Mouse (Mus musculus): ENCODE results near the gene Dnase2b. TPM values are rescaled to one million over a fixed set of nuclear protein-coding genes. Genes with fewer than 3 reads are reported as not detected.

Gene Dnase2b
- polyA plus RNA-seq, 1 experiment from 2014 or later = not detected

DNA sequence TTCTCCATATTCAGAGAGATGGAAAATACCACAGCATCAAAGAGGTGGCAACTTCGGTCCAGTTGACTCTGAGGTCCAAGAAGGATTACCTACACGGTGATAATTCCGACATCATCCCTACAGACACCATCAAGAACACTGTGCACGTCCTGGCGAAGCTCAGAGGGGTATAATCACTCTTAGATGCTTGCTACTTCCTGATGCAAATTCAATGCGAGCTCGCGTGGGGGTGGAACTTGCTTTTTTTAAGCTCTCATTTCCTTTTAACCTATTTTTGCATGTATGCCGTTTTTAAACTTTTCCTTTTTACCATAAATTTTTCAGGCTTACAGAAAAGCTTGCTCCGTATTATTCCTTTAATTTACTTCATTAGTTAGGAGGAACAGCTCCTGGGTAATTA, 5.1 kb downstream of the Dnase2b start:
- ATAC-seq (ENCODE audit: low FRiP score) = no peak
- Histone ChIP-seq H3K9ac (no peak overlapping the region), H3K27me3 (no peaks in the 10 kb centered on the region), H3K36me3 (no peaks in the 10 kb centered on the region), H3K27ac (no peak overlapping the region), H3K9me3 (replicated peaks) (no peaks in the 10 kb centered on the region), H3K4me2 (replicated peaks) (no peak overlapping the region), H3K4me3 (no peak overlapping the region), H3K4me1 (peaks cover 6% of the 10 kb centered on the region; the same call in 1 of the 2 replicates)
- WGBS = 88% methylated on average over 10 of the region's 10 CpGs

DNA sequence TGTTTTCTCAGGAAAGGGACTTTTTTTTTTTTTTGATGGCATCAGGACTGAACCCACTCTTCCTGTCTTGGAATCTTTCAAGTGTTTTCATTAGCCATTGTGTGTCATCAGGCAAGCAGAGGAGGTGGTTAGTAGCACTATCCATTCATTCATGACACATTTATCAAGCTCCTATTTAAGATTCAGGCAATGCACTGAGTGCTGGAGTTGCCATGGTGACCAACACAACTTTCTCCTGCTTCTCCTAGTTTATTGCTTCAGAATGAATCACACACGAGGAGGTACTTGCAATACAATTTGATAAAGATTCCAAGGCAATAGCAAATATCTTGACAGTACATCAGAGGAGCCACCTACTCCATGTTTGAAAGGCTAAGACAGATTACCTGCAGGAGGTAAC, 8.0 kb downstream of the Dnase2b start:
- no peak overlapping the region for H3K4me2 ChIP-seq (replicated peaks)
- no peaks in the 10 kb centered on the region for H3K9me3 ChIP-seq (replicated peaks)
- ATAC-seq (ENCODE audit: low FRiP score) = no peak
- 35% methylated on average over 1 of the region's 1 CpGs for WGBS
- no peak overlapping the region for H3K9ac ChIP-seq
- H3K27me3 ChIP-seq = no peaks in the 10 kb centered on the region
- no peaks in the 10 kb centered on the region for H3K36me3 ChIP-seq
- no peak overlapping the region for H3K4me3 ChIP-seq
- no peak overlapping the region for H3K27ac ChIP-seq
- peaks cover 6% of the 10 kb centered on the region; the same call in 1 of the 2 replicates for H3K4me1 ChIP-seq

DNA sequence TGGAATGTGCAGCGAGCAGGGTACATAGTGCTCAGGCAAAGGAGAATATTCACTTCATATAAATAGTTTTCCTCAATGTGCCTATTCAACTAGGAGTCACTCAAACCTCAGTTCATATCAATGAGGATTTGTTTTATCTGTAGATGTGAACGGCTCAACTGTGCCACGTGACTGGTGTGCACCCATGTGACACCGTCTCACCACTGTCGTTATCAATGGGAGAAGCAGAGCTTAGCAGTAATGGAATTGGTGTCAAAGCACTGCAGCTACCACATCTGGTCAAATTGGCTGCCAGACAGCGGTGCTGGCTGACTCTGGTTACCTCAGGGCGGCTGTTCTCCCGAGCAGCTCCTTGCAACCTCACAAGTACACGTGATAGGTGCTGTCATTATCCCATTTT, 10.7 kb downstream of the Dnase2b start:
- Histone ChIP-seq H3K9me3 (replicated peaks) (no peaks in the 10 kb centered on the region), H3K27ac (no peak overlapping the region), H3K4me1 (peaks cover 6% of the 10 kb centered on the region; the same call in 1 of the 2 replicates), H3K27me3 (no peaks in the 10 kb centered on the region), H3K4me3 (no peak overlapping the region), H3K4me2 (replicated peaks) (no peak overlapping the region), H3K9ac (no peak overlapping the region), H3K36me3 (no peaks in the 10 kb centered on the region)
- 87% methylated on average over 9 of the region's 9 CpGs for WGBS
- no peak for ATAC-seq (ENCODE audit: low FRiP score)

GRCm38 (mm10) chr3:146602531-146602930, 12.9 kb downstream of the Dnase2b start:
- peaks cover 3% of the 10 kb centered on the region; the same call in 1 of the 2 replicates for H3K4me1 ChIP-seq

GRCm38 (mm10) chr3:146601205-146601604, 14.2 kb downstream of the Dnase2b start:
- Histone ChIP-seq H3K9ac (no peak overlapping the region), H3K4me2 (replicated peaks) (no peak overlapping the region), H3K9me3 (replicated peaks) (no peaks in the 10 kb centered on the region), H3K27ac (no peak overlapping the region), H3K4me3 (no peak overlapping the region), H3K4me1 (no peaks in the 10 kb centered on the region), H3K27me3 (no peaks in the 10 kb centered on the region), H3K36me3 (no peaks in the 10 kb centered on the region)
- WGBS = 91% methylated on average over 2 of the region's 2 CpGs
- ATAC-seq (ENCODE audit: low FRiP score) = no peak

More at GRCm38 (mm10) chr3:146602531-146602930, 12.9 kb downstream of the Dnase2b start:
- Histone ChIP-seq H3K36me3 (no peaks in the 10 kb centered on the region), H3K27ac (no peak overlapping the region), H3K4me3 (no peak overlapping the region), H3K9me3 (replicated peaks) (no peaks in the 10 kb centered on the region), H3K4me2 (replicated peaks) (no peak overlapping the region), H3K9ac (no peak overlapping the region), H3K27me3 (no peaks in the 10 kb centered on the region)
- WGBS = 96% methylated on average over 3 of the region's 3 CpGs
- ATAC-seq (ENCODE audit: low FRiP score) = no peak

DNA sequence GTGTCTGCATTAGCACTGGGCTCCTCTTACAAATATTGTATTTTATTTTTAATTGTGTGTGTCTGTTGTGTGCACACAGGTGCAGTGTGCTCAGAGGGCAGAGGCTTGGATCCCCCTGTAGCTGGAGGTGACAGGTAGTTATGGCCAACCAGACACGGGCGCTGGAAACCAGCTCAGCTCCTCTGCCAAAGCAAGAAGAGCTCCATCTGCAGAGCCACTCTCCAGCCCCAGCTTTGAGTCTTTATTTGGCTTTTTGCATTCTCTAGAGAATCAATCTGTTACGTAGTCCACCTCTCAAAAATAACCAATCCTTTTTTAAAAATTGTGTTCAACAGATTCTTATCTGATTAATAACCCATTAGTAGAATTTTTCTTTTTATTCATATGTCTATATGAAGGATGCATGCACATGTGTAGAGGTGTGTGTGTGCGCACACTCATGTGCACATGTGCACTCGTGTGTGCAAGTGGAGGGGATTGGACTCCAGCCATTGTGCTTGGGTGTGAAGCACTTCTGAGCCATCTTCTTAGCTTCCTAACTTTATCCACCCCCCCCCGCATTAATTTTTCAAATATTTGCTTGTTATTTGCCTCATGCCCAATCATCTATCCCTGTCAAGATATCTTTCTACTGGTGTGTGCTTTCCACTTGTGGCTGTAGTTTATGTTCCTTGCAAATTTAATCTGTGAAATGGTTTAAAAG, 16.0 kb downstream of the Dnase2b start:
- Histone ChIP-seq H3K4me2 (replicated peaks) (no peak overlapping the region), H3K27ac (no peak overlapping the region), H3K9me3 (replicated peaks) (no peaks in the 10 kb centered on the region), H3K9ac (no peak overlapping the region), H3K4me1 (no peaks in the 10 kb centered on the region), H3K27me3 (no peaks in the 10 kb centered on the region), H3K4me3 (no peak overlapping the region), H3K36me3 (no peaks in the 10 kb centered on the region)
- 84% methylated on average over 6 of the region's 6 CpGs for WGBS
- ATAC-seq (ENCODE audit: low FRiP score) = no peak

GRCm38 (mm10) chr3:146598411-146598810, 17.0 kb downstream of the Dnase2b start:
- no peaks in the 10 kb centered on the region for H3K4me1 ChIP-seq
- 87% methylated on average over 6 of the region's 6 CpGs for WGBS
- H3K4me3 ChIP-seq = no peak overlapping the region
- no peak overlapping the region for H3K9ac ChIP-seq
- no peak overlapping the region for H3K4me2 ChIP-seq (replicated peaks)
- no peak overlapping the region for H3K27ac ChIP-seq
- H3K27me3 ChIP-seq = no peaks in the 10 kb centered on the region
- H3K36me3 ChIP-seq = no peaks in the 10 kb centered on the region
- H3K9me3 ChIP-seq (replicated peaks) = no peaks in the 10 kb centered on the region
- no peak for ATAC-seq (ENCODE audit: low FRiP score)

DNA sequence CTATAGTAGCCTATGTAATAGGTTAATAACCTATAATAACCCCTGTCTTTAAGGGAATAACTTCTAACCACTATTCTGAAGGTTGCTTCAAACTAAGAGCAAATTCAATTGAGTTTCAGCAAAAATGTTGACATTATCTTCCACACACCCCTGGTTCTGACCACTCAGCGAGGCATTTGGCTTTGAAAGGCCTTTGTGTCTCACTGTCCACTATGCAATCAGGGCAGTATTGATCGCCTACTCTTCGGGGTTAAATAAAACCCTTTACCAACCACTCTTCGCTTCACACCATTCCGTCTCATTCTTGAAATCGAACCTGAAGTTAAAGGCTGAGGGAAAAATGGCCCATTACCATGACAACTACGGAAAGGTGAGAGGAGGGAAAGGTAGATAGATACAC, 18.5 kb downstream of the Dnase2b start:
- H3K27ac ChIP-seq = no peak overlapping the region
- no peak overlapping the region for H3K4me2 ChIP-seq (replicated peaks)
- no peak overlapping the region for H3K4me3 ChIP-seq
- no peaks in the 10 kb centered on the region for H3K27me3 ChIP-seq
- no peaks in the 10 kb centered on the region for H3K36me3 ChIP-seq
- H3K9ac ChIP-seq = no peak overlapping the region
- H3K4me1 ChIP-seq = no peaks in the 10 kb centered on the region
- 88% methylated on average over 7 of the region's 7 CpGs for WGBS
- no peaks in the 10 kb centered on the region for H3K9me3 ChIP-seq (replicated peaks)
- ATAC-seq (ENCODE audit: low FRiP score) = no peak

- Histone ChIP-seq H3K9me3 (replicated peaks) (no peaks in the 10 kb centered on the region), H3K9ac (no peak overlapping the region), H3K4me2 (replicated peaks) (no peak overlapping the region), H3K4me3 (no peak overlapping the region), H3K36me3 (no peaks in the 10 kb centered on the region), H3K27ac (no peak overlapping the region), H3K27me3 (no peaks in the 10 kb centered on the region), H3K4me1 (no peaks in the 10 kb centered on the region)
- ATAC-seq (ENCODE audit: low FRiP score) = no peak
- 88% methylated on average over 8 of the region's 8 CpGs for WGBS
Measured at GRCm38 (mm10) chr3:146596387-146596786, 19.0 kb downstream of the Dnase2b start.

- Histone ChIP-seq H3K4me1 (no peaks in the 10 kb centered on the region), H3K9me3 (replicated peaks) (no peaks in the 10 kb centered on the region), H3K36me3 (no peaks in the 10 kb centered on the region), H3K27me3 (no peaks in the 10 kb centered on the region), H3K9ac (no peak overlapping the region), H3K4me3 (no peak overlapping the region), H3K4me2 (replicated peaks) (no peak overlapping the region), H3K27ac (no peak overlapping the region)
- WGBS = 89% methylated on average over 6 of the region's 6 CpGs
- no peak for ATAC-seq (ENCODE audit: low FRiP score)
Measured at GRCm38 (mm10) chr3:146595440-146595839, 20.0 kb downstream of the Dnase2b start.

GRCm38 (mm10) chr3:146591601-146592000, 23.8 kb downstream of the Dnase2b start:
- Histone ChIP-seq H3K36me3 (no peaks in the 10 kb centered on the region), H3K4me2 (replicated peaks) (no peak overlapping the region), H3K4me3 (no peak overlapping the region), H3K4me1 (no peaks in the 10 kb centered on the region), H3K27me3 (no peaks in the 10 kb centered on the region), H3K27ac (no peak overlapping the region), H3K9me3 (replicated peaks) (no peaks in the 10 kb centered on the region), H3K9ac (no peak overlapping the region)
- ATAC-seq (ENCODE audit: low FRiP score) = no peak
- WGBS = 66% methylated on average over 2 of the region's 2 CpGs

DNA sequence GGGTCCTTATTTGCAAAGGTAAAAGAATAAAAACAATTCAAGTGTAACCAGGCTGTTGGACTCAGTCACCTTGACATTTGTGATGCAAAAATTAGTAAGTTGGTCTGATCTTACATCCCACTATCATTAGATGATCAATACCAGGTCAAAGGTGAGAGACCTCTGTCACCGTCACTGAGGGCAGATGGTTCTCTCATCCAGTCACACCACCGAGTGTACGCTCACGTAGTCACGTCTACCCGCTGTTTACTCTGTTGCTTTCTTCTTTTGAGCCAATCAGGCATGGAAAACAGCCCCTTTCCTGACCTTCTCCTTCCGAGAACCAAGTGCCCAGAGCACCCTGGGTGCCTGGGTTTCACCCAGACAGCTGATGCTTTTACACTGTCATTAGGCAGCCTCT, 24.2 kb downstream of the Dnase2b start:
- Histone ChIP-seq H3K9me3 (replicated peaks) (no peaks in the 10 kb centered on the region), H3K4me3 (no peak overlapping the region), H3K9ac (no peak overlapping the region), H3K4me2 (replicated peaks) (no peak overlapping the region), H3K4me1 (no peaks in the 10 kb centered on the region), H3K36me3 (no peaks in the 10 kb centered on the region), H3K27me3 (no peaks in the 10 kb centered on the region), H3K27ac (no peak overlapping the region)
- no peak for ATAC-seq (ENCODE audit: low FRiP score)
- WGBS = 73% methylated on average over 7 of the region's 7 CpGs

GRCm38 (mm10) chr3:146589523-146589922, 25.9 kb downstream of the Dnase2b start:
- H3K4me2 ChIP-seq (replicated peaks) = no peak overlapping the region
- H3K4me3 ChIP-seq = no peak overlapping the region
- no peak for ATAC-seq (ENCODE audit: low FRiP score)
- WGBS = 91% methylated on average over 6 of the region's 6 CpGs
- no peaks in the 10 kb centered on the region for H3K4me1 ChIP-seq
- no peaks in the 10 kb centered on the region for H3K27me3 ChIP-seq
- H3K9ac ChIP-seq = no peak overlapping the region
- H3K9me3 ChIP-seq (replicated peaks) = no peaks in the 10 kb centered on the region
- no peak overlapping the region for H3K27ac ChIP-seq
- no peaks in the 10 kb centered on the region for H3K36me3 ChIP-seq
